Mouse (Mus musculus): ENCODE measurements around the gene Snx22. TPM values are rescaled to one million over a fixed set of nuclear protein-coding genes. Genes with fewer than 3 reads are reported as not detected.

The Snx22 gene
- polyA plus RNA-seq, 1 experiment from 2014 or later, result 8.1 TPM

GRCm38 (mm10) chr9:66042331-66042730 lies 27.2 kb downstream of the Snx22 start:
- H3K4me1 ChIP-seq (replicated peaks; ENCODE audit: control insufficient read depth, insufficient read depth, low read length), result no peaks in the 10 kb centered on the region
- WGBS, result 88% methylated on average over 4 of the region's 4 CpGs

GRCm38 (mm10) chr9:66040801-66041200 lies 28.7 kb downstream of the Snx22 start:
- ATAC-seq, result no peak
- no peak overlapping the region for H3K27ac ChIP-seq (ENCODE audit: low read length)
- peaks cover under 1% of the 10 kb centered on the region for H3K36me3 ChIP-seq (ENCODE audit: control insufficient read depth, insufficient read depth)
- no peak overlapping the region for H3K4me2 ChIP-seq (ENCODE audit: low read length)
- no peaks in the 10 kb centered on the region for H3K4me1 ChIP-seq (replicated peaks; ENCODE audit: control insufficient read depth, insufficient read depth, low read length)
- H3K9ac ChIP-seq (replicated peaks; ENCODE audit: low read depth, low read length), result no peak overlapping the region
- 86% methylated on average over 3 of the region's 3 CpGs for WGBS
- no peaks in the 10 kb centered on the region for H3K27me3 ChIP-seq (replicated peaks; ENCODE audit: control insufficient read depth, insufficient read depth, low read length)
- H3K9me3 ChIP-seq (ENCODE audit: control insufficient read depth, low read length), result no peaks in the 10 kb centered on the region
- H3K4me3 ChIP-seq (replicated peaks; ENCODE audit: low read length), result no peak overlapping the region

More at GRCm38 (mm10) chr9:66042331-66042730, 27.2 kb downstream of the Snx22 start:
- Histone ChIP-seq H3K4me2 (ENCODE audit: low read length) (no peak overlapping the region), H3K9ac (replicated peaks; ENCODE audit: low read depth, low read length) (no peak overlapping the region), H3K27ac (ENCODE audit: low read length) (no peak overlapping the region), H3K9me3 (ENCODE audit: control insufficient read depth, low read length) (no peaks in the 10 kb centered on the region), H3K27me3 (replicated peaks; ENCODE audit: control insufficient read depth, insufficient read depth, low read length) (no peaks in the 10 kb centered on the region), H3K4me3 (replicated peaks; ENCODE audit: low read length) (no peak overlapping the region), H3K36me3 (ENCODE audit: control insufficient read depth, insufficient read depth) (no peaks in the 10 kb centered on the region; the same call in 1 of the 2 replicates)
- ATAC-seq, result no peak

GRCm38 (mm10) chr9:66039290-66039689 lies 30.2 kb downstream of the Snx22 start:
- WGBS, result 84% methylated on average over 4 of the region's 4 CpGs
- peaks cover 6% of the 10 kb centered on the region for H3K36me3 ChIP-seq (ENCODE audit: control insufficient read depth, insufficient read depth)

GRCm38 (mm10) chr9:66038581-66038980 lies 30.9 kb downstream of the Snx22 start:
- H3K9me3 ChIP-seq (ENCODE audit: control insufficient read depth, low read length), result no peaks in the 10 kb centered on the region
- H3K4me2 ChIP-seq (ENCODE audit: low read length), result no peak overlapping the region
- H3K4me3 ChIP-seq (replicated peaks; ENCODE audit: low read length), result no peak overlapping the region
- peaks cover 6% of the 10 kb centered on the region for H3K36me3 ChIP-seq (ENCODE audit: control insufficient read depth, insufficient read depth)
- H3K4me1 ChIP-seq (replicated peaks; ENCODE audit: control insufficient read depth, insufficient read depth, low read length), result no peaks in the 10 kb centered on the region
- 92% methylated on average over 4 of the region's 4 CpGs for whole genome bisulfite sequencing
- no peak for ATAC-seq
- H3K27ac ChIP-seq (ENCODE audit: low read length), result no peak overlapping the region
- no peaks in the 10 kb centered on the region for H3K27me3 ChIP-seq (replicated peaks; ENCODE audit: control insufficient read depth, insufficient read depth, low read length)
- no peak overlapping the region for H3K9ac ChIP-seq (replicated peaks; ENCODE audit: low read depth, low read length)

More at GRCm38 (mm10) chr9:66039290-66039689, 30.2 kb downstream of the Snx22 start:
- Histone ChIP-seq H3K4me2 (ENCODE audit: low read length) (no peak overlapping the region), H3K9me3 (ENCODE audit: control insufficient read depth, low read length) (no peaks in the 10 kb centered on the region), H3K27me3 (replicated peaks; ENCODE audit: control insufficient read depth, insufficient read depth, low read length) (no peaks in the 10 kb centered on the region), H3K9ac (replicated peaks; ENCODE audit: low read depth, low read length) (no peak overlapping the region), H3K27ac (ENCODE audit: low read length) (no peak overlapping the region), H3K4me1 (replicated peaks; ENCODE audit: control insufficient read depth, insufficient read depth, low read length) (no peaks in the 10 kb centered on the region), H3K4me3 (replicated peaks; ENCODE audit: low read length) (no peak overlapping the region)
- no peak for ATAC-seq

- H3K9me3 ChIP-seq (ENCODE audit: control insufficient read depth, low read length), result no peaks in the 10 kb centered on the region
- ATAC-seq, result no peak
- H3K4me1 ChIP-seq (replicated peaks; ENCODE audit: control insufficient read depth, insufficient read depth, low read length), result no peaks in the 10 kb centered on the region
- H3K9ac ChIP-seq (replicated peaks; ENCODE audit: low read depth, low read length), result no peak overlapping the region
- H3K36me3 ChIP-seq (ENCODE audit: control insufficient read depth, insufficient read depth), result peaks cover 6% of the 10 kb centered on the region
- H3K27me3 ChIP-seq (replicated peaks; ENCODE audit: control insufficient read depth, insufficient read depth, low read length), result no peaks in the 10 kb centered on the region
- H3K27ac ChIP-seq (ENCODE audit: low read length), result no peak overlapping the region
- H3K4me3 ChIP-seq (replicated peaks; ENCODE audit: low read length), result no peak overlapping the region
- H3K4me2 ChIP-seq (ENCODE audit: low read length), result no peak overlapping the region
- 88% methylated on average over 4 of the region's 4 CpGs for WGBS
These were observed 31.4 kb downstream of the Snx22 start for GRCm38 (mm10) chr9:66038082-66038481.

- Histone ChIP-seq H3K9me3 (ENCODE audit: control insufficient read depth, low read length) (no peaks in the 10 kb centered on the region), H3K4me2 (ENCODE audit: low read length) (no peak overlapping the region), H3K27me3 (replicated peaks; ENCODE audit: control insufficient read depth, insufficient read depth, low read length) (no peaks in the 10 kb centered on the region), H3K27ac (ENCODE audit: low read length) (no peak overlapping the region), H3K4me1 (replicated peaks; ENCODE audit: control insufficient read depth, insufficient read depth, low read length) (no peaks in the 10 kb centered on the region), H3K4me3 (replicated peaks; ENCODE audit: low read length) (no peak overlapping the region), H3K36me3 (ENCODE audit: control insufficient read depth, insufficient read depth) (no peaks in the 10 kb centered on the region; the same call in 1 of the 2 replicates), H3K9ac (replicated peaks; ENCODE audit: low read depth, low read length) (no peak overlapping the region)
- no peak for ATAC-seq
These were observed 48.9 kb downstream of the Snx22 start for GRCm38 (mm10) chr9:66020601-66021000.

Other genes with a start within 250 kb of the Snx22 start
- 7.7 and 8.0 TPM in 2 replicates for gene Zfp609, start 242.2 kb downstream of the Snx22 start, polyA plus RNA-seq (2015; fragmentation: Nextera tagmentation; extraction: Ambion mirVana)
- 57.7 and 59.9 TPM in 2 replicates for gene Pclaf, start 179.5 kb downstream of the Snx22 start, polyA plus RNA-seq (2015; fragmentation: Nextera tagmentation; extraction: Ambion mirVana)
- 27.0 and 27.5 TPM in 2 replicates for gene Trip4, start 160.9 kb downstream of the Snx22 start, polyA plus RNA-seq (2015; fragmentation: Nextera tagmentation; extraction: Ambion mirVana)
- 26.2 and 27.8 TPM in 2 replicates for gene Csnk1g1, start 160.8 kb downstream of the Snx22 start, polyA plus RNA-seq (2015; fragmentation: Nextera tagmentation; extraction: Ambion mirVana)
- 325 and 326 TPM in 2 replicates for gene Ppib, start 9.5 kb downstream of the Snx22 start, polyA plus RNA-seq (2015; fragmentation: Nextera tagmentation; extraction: Ambion mirVana)
- 101 and 109 TPM in 2 replicates for gene Snx1, start 56.9 kb upstream of the Snx22 start, polyA plus RNA-seq (2015; fragmentation: Nextera tagmentation; extraction: Ambion mirVana)
- 81.1 and 84.3 TPM in 2 replicates for gene Ciao2a, start 56.9 kb upstream of the Snx22 start, polyA plus RNA-seq (2015; fragmentation: Nextera tagmentation; extraction: Ambion mirVana)
- gene Dapk2, start 88.5 kb upstream of the Snx22 start, polyA plus RNA-seq (2015; fragmentation: Nextera tagmentation; extraction: Ambion mirVana), result 1.0 and 1.8 TPM in 2 replicates

Data from forebrain, embryonic 16.5 days (tissue).